Mouse (Mus musculus) brown adipose tissue, adult 24 weeks (tissue): ENCODE results near the gene Adk. TPM values are rescaled to one million over a fixed set of nuclear protein-coding genes. Genes with fewer than 3 reads are reported as not detected.

Source experiments
- H3K27ac ChIP-seq: fragments of 200-500 bp; replicated peaks from 2 replicates; pipeline ENCODE4 v1.5.1; 2012; ENCODE audit warnings: low read depth, mild to moderate bottlenecking, low read length
- H3K4me1 ChIP-seq: fragments of 200-500 bp; 2 replicates; pipeline ENCODE4 v1.6.1; 2012; ENCODE audit warnings: low read length, mixed read lengths; ENCODE audit not compliant: control insufficient read depth, insufficient read depth, insufficient read length
- H3K4me3 ChIP-seq: fragments of 200-500 bp; 2 replicates; pipeline ENCODE4 v1.5.1; 2012; ENCODE audit warnings: low read depth, mild to moderate bottlenecking, low read length, moderate library complexity; ENCODE audit not compliant: insufficient read depth
- polyA plus RNA-seq: library from polyadenylated mRNA; stranded (reverse); fragments of >200 nt; gene quantifications from 2 replicates; pipeline ENCODE4 v1.2.4, GENCODE M21; 2012; ENCODE audit not compliant: missing spikeins, insufficient read depth, insufficient read length

Gene Adk
- polyA plus RNA-seq, 1 experiment, result 138 TPM

DNA sequence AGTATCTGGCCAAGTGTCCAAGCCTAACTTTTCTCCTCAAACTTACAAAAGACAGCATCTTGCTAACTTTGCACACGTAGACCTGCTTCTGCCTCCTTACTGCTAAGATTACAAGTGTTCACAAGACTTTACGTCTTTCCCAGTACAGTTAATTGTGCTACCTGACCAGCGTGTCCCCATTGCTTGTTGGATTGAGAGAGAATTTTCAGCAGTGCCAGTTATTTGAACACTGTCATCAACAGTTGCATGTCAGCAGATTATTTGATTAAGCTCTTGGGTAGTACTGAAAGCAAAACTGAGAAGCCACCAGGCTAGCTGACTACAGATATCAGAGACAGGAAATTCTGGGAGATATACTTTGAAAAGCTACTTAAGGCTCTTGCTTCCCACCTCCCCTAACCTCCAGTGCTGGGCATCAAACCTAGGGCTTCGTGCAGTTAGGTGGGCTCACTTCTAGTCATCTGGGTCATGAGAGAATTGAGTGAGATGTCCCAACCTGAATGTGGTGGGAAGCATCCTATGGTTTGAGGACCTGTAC lies 50.4 kb downstream of the Adk start:
- no peak overlapping the region for H3K4me3 ChIP-seq
- H3K4me1 ChIP-seq, result peaks cover 5% of the 10 kb centered on the region; the same call in 1 of the 2 replicates
- no peak overlapping the region for H3K27ac ChIP-seq

- Histone ChIP-seq H3K27ac (no peak overlapping the region), H3K4me1 (no peaks in the 10 kb centered on the region; the same call in 1 of the 2 replicates), H3K4me3 (no peak overlapping the region)
These were observed 52.7 kb downstream of the Adk start for GRCm38 (mm10) chr14:21105049-21105448.

DNA sequence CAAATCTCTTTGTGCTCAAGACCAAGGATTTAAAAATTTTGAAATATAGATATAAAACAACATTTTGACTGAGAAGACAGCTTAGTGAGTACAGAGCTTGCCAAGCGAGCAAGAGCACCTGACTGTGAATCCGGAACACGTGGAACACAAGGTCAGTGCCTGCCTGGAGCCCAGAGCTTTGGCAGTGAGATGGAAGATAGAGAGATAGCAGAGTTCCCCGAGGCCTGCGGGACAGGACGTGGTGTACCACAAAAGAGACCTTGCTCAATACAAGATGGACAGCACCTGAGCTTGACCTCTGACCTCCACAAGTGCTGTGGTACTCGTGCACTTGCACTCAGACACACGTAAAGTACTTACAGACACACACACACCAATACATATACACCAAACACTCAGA lies 54.2 kb downstream of the Adk start:
- H3K27ac ChIP-seq, result no peak overlapping the region

GRCm38 (mm10) chr14:21107551-21107950 lies 55.2 kb downstream of the Adk start:
- Histone ChIP-seq H3K4me1 (no peaks in the 10 kb centered on the region), H3K27ac (no peak overlapping the region), H3K4me3 (no peak overlapping the region)

More for the DNA sequence above, 54.2 kb downstream of the Adk start:
- H3K4me1 ChIP-seq, result no peaks in the 10 kb centered on the region; the same call in 1 of the 2 replicates
- no peak overlapping the region for H3K4me3 ChIP-seq

DNA sequence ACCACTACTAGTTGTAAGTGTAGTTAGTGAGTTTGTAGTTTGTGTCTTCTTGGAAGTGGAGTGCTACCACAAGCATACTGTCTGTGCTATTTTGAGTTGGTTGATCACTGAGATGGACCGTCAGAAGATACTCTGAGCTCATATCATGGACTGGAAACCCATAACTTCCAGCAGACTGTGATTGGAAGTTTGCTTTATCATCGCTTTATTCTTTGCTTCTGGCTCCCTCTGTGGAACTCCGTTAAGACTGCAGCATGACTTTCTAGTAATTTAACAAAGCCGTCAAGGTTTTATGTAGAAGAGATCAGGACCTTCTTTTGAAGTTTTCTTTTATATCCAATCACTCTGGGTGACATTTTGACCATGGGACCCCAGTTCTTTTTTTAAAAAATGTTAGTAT lies 58.1 kb downstream of the Adk start:
- no peak overlapping the region for H3K27ac ChIP-seq
- H3K4me1 ChIP-seq, result no peaks in the 10 kb centered on the region
- no peak overlapping the region for H3K4me3 ChIP-seq

DNA sequence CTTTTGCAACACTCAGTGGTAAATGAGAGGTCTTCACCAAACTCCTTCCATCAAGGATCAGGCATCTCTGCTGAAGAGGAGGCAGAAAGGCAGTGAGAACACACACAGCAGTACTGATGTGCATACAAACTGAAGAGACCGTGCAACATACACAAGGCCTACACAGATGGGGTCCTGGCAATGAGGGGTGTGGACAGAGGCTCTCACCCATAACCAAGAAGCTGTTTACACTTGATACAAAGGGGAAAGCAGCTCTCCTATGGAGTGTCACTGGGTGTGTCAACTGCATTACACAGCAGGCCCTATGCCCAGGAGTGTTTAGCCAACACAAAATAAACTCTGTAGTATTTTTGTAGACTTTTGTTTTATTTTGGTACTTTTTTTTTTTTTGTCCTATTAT lies 59.1 kb downstream of the Adk start:
- Histone ChIP-seq H3K4me1 (no peaks in the 10 kb centered on the region), H3K27ac (no peak overlapping the region), H3K4me3 (no peak overlapping the region)

DNA sequence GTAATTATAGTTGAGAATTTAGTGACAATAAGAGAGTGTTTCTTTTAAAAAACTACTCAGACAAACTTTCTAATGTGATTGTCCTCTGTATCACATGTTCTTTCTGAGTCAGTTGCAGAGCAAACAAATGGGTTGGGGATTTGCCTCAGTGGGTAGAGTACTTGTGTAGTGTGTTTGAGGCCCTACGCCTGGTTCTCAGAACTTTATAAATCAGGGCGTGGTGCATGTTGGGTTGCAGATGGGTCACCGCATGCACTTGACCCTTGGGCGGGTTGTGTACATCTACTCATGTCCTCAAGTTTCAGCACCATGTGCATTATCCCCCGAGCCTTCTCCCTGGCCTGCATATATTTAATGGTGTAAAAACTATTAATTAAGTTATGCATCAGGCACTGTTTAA lies 59.8 kb downstream of the Adk start:
- no peak overlapping the region for H3K4me3 ChIP-seq
- H3K4me1 ChIP-seq, result no peaks in the 10 kb centered on the region
- no peak overlapping the region for H3K27ac ChIP-seq

- no peak overlapping the region for H3K4me3 ChIP-seq
- no peaks in the 10 kb centered on the region for H3K4me1 ChIP-seq
- no peak overlapping the region for H3K27ac ChIP-seq
These were observed 60.4 kb downstream of the Adk start for GRCm38 (mm10) chr14:21112742-21113141.

GRCm38 (mm10) chr14:21114339-21114738 lies 62.0 kb downstream of the Adk start:
- Histone ChIP-seq H3K27ac (no peak overlapping the region), H3K4me3 (no peak overlapping the region), H3K4me1 (no peaks in the 10 kb centered on the region)

DNA sequence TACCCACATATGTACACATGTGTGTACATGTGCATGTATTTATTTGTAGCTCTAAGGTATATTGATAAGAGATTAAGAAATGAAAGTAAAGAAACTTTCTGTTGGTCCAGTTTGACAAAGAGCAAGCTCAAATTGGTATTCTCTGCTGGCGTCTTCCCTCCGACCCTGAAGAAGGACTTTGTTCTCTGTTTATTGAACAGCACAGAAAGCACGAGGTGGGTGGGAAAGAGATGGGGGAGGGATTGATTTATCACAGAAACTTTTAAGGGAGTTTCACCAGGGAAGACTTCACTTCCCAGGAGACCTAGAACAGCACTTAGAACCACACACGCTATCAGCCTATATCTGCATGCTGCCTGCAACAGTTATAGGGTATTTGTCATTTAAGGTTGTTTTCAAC lies 62.9 kb downstream of the Adk start:
- no peak overlapping the region for H3K27ac ChIP-seq

DNA sequence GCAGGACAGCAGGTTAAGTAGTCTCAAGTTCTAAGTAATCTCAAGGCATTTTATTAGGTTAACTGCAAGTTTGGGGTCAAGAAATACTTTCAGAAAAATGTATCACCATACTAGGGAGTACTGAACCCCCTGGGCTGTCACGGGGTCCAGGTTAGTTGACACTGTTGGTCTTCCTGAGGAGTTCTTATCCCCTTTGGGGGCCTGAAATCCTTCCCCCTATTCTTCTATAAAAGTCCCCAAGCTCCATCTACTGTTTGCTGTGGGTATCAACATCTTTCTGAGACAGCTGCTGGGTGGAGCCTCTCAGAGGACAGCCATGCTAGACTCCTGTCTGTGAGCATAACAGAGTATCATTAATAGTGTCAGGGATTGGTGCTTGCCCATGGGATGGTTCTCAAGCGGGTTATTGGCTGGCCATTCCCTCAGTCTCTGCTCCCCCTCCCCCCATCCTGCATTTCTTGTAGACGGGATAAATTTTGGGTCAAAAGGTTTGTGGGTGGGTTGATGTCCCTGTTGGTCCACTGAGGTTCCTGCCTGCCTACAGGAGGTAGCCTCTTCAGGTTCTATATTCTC lies 63.6 kb downstream of the Adk start:
- H3K27ac ChIP-seq, result no peak overlapping the region
- no peaks in the 10 kb centered on the region for H3K4me1 ChIP-seq
- no peak overlapping the region for H3K4me3 ChIP-seq

More for the DNA sequence above, 62.9 kb downstream of the Adk start:
- no peaks in the 10 kb centered on the region for H3K4me1 ChIP-seq
- H3K4me3 ChIP-seq, result no peak overlapping the region

DNA sequence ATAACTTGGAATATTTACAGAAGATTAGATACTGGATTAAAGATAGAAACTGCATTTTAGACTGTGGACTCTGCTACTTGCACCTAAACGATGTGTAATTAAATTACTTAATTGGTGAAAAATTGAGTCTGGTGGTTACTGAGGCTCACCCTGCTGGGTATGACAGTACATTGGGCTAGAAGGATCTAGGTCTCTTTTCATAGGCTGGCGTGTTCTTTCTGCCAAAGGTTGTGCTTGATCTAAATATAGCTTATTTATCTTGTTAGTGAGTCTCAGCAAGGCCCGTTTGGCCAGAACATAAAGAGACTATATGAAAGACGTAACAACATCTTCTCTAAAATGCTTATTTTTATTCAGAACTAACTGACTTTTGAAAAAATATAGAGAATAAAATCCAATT lies 65.7 kb downstream of the Adk start:
- Histone ChIP-seq H3K4me1 (no peaks in the 10 kb centered on the region), H3K4me3 (no peak overlapping the region)

GRCm38 (mm10) chr14:21119653-21120313 lies 67.4 kb downstream of the Adk start:
- Histone ChIP-seq H3K4me1 (peaks cover 5% of the 10 kb centered on the region; the same call in 1 of the 2 replicates), H3K27ac (no peak overlapping the region)

More for the DNA sequence above, 65.7 kb downstream of the Adk start:
- H3K27ac ChIP-seq, result no peak overlapping the region

DNA sequence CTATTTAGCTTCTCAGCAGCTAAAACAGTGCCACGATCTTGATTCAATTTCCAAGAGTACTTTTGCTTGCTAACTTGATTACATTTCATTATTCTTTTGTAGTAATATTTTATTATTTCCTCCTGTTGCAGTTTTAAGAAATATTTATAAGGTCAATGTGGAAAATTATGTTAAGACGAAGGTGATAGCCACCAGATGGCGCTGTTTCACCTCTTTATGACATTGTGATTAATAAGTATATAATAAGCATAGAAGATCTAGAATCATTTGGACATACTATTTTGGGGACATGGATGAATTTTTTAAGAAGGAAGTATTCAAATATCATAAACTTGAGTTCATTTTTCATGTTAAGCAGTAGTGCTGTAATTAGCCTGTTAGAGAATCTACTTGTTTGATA lies 68.1 kb downstream of the Adk start:
- Histone ChIP-seq H3K4me3 (no peak overlapping the region), H3K4me1 (peaks cover 5% of the 10 kb centered on the region; the same call in 1 of the 2 replicates), H3K27ac (no peak overlapping the region)

More at GRCm38 (mm10) chr14:21119653-21120313, 67.4 kb downstream of the Adk start:
- no peak overlapping the region for H3K4me3 ChIP-seq

DNA sequence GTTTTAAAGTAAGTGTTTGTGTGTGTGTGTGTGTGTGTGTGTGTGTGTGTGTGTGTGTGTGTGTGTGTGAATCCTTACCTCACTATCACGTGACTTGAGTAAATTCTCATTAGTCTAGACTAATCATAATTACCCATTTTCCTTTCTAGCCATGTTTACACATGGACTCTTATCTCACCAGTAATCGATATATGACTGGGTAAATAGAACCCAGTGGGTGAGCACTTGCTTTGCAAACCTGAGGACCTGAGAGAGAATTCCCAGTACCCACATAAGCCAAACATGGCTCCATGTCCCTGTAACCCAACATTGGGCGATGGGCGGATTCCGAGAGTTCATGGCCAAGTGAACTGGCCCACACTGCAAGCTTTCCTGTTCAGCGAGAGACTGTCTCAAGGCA lies 74.8 kb downstream of the Adk start:
- H3K4me1 ChIP-seq, result peaks cover 5% of the 10 kb centered on the region; the same call in 1 of the 2 replicates
- no peak overlapping the region for H3K27ac ChIP-seq
- H3K4me3 ChIP-seq, result no peak overlapping the region

DNA sequence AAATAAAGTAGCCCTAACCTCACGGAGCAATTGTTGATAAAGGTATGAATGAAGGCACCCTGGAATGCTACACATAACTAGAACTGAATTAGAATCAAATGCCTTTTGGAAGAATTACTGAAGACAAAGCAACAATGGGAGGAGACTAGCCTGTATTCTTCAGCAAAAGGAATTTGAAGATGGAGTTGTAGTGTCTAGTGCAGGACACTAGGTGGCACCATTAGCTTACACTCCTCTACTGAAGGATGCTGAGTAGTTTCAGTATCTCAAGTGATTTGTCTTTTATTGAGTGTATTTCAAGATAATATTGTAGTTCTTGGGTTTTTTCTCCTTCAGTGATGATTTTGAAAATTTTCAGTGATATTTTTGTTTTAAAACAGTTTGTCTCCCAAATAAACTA lies 84.5 kb downstream of the Adk start:
- no peak overlapping the region for H3K4me3 ChIP-seq
- no peaks in the 10 kb centered on the region for H3K4me1 ChIP-seq

More for the DNA sequence above, 84.5 kb downstream of the Adk start:
- no peak overlapping the region for H3K27ac ChIP-seq
